Mouse (Mus musculus) thymus, adult 18-20 months (tissue): ENCODE data around the gene Lactbl1.

Experiments
- DNase-seq, 2 experiments: peaks; one replicate each; pipeline ENCODE4 v3.0.0; 2022; ENCODE audit warnings: mixed read lengths in 2 of 2

Lactbl1 gene

DNA sequence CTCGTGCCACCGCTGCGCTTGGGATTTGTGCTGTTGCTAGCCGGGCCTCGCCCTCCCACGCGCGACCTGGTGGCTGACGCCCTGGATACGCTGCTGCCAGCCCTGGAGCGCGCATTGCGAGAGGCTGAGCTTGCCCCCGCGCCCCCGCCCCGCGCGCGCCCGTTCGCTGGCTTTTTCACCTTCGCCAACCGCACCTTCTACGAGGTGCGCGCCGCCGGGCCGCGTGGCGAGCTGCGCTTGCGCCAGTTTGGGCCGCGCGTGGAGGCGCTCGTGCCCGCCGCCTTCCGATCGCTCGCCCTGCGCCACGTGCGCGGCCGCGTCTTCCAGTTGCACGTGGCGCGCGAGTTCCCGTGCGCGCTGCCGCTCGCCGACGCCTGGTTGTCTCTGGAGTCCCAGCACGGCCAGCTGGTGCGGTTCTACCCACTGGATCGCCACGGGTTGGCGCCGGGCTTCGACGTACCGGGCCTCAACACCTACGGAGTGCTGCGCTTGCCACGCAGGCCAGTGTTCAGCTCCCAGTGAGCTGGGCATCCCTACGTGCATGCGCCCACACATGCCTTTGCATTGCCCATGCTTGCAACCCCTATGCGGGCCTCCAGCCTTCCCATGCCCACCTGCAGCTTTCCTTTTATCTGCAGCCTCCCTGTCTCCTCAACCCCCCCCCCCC is 15.3 kb downstream of the Lactbl1 start:
- no peak for DNase-seq

DNA sequence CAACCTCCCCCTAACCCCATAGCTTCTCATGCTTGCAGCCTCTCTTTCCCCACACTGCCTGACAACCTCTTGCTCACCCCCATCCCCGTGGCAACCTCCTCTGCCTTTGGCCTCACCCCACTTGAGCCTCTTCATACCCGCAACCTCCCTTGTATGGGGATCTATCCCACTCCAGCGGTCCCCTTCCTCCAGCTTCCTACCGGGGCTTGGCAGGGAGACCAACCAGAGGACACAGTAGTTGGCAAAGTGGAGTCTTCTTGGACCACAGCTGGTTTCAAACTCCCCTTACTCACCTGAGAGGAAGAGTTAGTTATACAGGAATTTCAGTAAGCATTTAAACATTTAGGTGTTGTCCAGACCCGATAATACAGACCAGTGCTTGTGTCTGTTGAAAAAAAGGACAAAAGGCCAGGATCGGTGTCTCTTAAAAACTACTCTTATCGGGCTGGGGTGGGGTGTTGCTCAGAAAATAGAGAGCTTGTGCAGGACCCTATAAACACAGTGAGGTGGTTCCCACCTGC is 15.9 kb downstream of the Lactbl1 start:
- no peak for DNase-seq

DNA sequence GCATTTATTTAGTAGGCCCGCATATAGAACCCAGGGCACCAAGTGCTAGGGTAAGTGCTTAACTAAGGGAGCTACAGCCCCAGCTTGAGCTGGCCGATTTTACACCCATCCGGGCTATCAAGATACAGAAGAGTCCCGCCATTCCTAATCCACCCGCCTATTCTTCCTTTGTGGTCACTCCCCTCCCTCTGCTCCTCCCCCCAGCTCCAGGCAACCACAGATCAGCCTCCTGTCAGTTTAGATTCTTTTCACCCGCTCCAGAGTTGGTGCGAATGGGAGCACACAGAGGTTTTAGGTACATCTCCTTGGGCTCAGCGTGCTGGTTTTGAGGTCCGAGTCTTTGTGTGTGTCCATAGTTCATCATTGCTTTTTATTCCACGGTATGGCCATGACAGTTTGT is 16.5 kb downstream of the Lactbl1 start:
- DNase-seq: no peak

DNA sequence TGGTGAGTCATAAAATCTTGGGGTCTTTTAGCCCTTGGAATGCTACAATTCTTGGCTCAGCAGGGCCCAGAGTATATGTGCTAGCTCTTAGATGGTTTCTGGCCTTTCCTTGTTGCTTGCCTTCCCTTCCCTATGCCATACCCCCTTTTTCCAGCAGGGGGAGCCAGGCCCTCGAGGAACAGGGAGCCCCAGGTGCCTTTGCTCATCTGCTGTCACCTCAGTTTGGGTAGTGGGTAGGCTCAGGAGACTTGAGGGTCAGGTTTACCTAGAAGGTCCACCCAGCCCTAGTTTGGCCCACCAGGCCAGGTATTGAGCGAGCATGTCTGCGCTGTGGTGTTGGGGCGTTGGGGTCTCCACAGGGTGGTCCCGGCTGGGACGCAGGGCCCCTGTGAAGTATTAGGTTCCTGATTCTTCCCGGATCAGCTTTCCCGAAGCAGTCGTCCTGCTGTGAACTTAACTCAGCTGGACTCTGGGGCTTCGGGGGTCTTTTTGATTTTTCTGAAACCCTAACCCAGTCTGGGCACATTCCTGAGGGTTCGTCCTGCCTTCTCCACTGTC is 26.6 kb downstream of the Lactbl1 start:
- peak; percentile 30 to 40 for DNase-seq

DNA sequence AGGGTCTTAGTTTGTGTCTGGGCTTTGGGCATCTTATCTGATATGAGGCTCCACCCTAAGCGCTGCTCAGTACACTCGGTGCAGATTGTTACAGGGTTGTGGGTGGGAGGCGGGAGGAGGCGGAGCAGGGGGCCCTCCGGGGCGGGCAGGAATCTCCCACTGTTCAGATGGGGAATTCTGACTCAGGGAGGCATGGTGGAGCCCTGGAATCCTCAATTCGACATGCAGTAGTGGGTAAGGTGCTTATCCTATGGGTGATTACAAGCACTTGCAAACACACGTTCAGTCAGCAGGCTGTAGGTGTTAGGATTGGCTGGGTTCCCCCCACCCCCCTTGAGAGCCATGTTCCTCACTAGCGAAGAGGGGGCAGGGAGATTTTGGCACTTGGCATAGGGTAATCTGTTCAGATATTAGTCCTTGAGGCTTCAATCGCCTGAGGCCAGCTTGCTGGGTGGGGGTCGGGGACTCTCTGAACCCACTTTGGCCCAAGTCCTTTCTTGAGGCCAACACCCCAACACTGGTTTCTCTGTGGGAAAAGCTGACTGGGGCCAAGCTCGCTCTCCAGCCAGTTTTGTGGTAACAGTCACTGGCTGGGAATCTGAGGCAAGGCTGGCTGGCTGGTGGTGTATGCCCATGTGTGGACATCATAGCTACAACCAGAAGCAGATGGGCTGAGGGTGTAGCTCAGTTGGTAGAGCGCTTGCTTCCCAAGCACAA is 27.2 kb downstream of the Lactbl1 start:
- no peak for DNase-seq

DNA sequence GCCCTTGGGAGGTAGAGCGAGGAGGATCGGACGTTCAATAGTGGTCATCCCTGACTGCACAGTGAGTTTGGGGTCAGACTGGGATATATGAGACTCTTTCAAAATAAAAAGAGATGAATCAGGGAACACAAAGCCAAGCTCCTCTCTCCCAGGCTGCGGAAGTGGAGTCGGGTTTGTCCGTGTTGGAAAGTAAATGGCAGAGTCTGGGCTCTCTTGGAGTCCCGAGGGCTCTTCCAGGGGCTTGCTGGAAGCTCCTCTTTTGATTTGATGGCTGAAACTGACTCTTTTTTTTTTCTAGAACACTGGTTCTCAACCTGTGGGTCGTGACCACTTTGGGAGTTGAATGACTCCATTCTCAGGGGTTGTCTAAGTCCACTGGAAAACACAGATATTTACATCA is 27.8 kb downstream of the Lactbl1 start:
- no peak for DNase-seq

DNA sequence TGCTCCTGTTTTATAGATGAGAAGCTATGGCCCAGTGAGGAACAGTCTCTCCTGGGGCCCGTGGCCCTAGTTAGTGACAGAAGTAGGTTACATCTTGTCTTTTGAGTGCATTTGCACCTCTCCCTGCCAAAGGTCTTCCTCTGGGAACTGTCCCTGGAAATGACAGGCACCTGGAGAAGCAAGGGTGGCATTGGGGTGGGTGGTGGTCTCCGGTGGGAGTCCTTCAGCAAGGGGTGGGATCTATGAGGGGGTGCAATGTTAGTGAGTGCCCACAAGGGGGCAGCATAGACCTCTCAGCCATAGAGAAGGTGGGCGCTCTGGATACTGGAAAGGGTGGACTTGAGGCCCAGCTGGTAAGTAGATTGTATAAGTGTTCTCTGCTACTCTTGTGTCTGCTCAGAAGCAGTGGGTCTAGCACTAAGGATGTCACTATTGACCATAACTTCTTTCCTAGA is 29.0 kb downstream of the Lactbl1 start:
- DNase-seq: no peak

DNA sequence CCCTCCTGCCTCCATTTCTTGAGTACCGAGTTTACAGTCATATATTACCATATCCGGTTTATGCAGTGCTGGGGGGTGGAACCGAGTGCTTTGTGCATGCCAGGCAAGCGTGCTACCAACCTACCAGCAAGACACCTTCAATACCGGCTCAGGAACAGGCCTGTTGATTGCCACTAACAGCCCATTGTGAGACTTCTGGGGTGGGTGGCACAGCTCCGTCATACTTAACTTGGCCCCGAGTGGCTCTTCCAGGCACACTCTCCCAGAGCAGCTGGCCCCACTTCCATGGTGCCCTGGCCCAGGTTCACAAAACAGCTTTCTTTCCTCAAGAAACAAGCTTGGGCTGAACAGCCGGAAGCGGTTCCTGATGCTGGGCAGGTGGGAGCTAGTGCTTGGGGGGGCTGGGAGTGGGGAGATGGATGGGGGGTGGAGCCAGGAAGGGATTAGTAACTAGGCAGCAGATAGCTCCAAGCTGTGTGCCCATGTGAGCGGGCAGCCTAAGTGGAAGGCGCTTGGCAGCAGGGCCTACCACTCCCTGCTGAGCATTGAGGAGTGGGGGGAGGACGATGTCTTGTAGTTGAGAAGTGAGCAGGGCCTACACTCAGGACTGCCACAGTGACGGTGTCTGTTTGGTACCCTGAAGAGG is 29.6 kb downstream of the Lactbl1 start:
- no peak for DNase-seq

DNA sequence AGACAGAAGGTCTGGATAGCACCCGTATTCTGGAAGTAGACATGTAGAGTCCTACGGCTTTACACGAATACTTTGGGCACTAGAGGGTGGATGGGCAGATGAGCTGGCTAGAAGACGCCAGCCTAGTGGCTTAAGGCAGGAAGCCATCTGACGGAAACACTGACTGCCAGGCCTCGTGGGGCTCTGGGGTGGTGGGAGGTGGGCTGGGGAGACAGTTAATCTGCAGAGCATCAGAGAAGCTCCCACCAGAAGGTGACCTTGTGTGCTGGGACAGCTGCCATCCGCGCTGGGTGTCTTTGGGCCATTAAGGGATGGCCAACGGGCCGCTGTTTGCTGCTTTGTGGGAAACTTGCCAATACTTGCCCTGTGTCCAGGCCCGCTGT is 30.1 kb downstream of the Lactbl1 start:
- DNase-seq: no peak

DNA sequence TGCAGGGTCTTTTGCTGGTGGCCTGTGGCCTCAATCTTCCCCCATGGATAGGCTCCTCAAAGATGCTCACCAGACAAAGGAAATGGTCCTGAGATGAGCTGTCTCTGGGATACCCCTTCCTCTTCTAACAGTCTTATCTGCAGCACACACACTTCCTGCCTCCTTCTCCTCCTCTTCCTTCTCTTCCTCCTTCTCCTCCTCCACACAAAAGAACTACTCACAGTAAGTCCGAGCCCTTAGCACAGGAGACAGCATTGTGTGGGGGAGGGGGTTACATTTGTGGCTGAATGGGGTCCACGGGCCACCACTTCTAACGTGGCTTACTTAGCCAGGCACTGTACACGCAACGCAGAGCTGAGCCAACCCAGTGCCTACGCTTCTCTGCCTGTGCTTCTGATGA is 30.6 kb downstream of the Lactbl1 start:
- no peak for DNase-seq

DNA sequence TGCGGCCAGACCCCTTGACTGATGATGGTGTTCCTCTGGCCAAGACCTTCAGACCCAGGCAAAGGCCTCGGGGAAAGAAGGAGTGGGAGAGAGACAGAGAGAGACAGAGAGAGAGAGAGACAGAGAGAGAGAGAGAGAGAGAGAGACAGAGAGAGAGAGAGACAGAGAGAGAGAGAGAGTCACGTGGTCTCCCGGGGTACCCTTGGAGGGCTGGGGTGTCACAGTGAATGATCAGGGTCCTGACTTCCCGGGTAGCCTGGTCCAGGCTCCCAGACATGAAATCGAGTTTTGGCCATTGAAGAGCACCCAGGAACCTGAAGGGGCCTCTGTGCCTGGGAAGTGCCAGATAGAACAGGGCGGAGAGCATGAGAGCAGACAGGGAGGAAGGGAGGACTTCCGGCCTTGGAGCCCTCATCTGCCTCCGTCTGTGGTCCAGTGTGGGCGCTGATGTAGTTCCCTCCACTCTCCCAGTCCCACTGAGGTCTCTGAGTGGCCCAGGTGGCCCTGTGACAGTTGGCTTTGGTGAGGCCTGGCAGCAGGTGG is 31.3 kb downstream of the Lactbl1 start:
- DNase-seq: no peak

DNA sequence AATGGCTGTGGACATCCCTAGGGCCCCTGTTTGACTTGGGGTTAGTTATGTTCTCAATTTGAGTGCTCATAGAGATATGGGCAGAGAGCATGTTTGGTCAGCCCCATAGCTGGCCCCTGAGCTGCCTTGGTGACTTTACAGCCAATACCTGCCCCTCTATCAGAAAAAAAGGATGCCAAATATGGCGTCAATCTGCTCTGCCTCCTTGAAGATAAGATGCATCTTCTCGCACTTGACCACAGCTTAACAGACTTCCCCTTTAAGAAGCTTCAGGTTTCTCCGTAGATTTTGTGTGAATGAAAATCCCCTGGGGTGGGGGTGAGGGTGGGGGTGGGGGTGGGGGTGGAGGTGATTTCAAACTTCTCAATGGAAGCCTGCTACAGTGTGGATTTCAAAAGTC is 35.5 kb downstream of the Lactbl1 start:
- no peak for DNase-seq

DNA sequence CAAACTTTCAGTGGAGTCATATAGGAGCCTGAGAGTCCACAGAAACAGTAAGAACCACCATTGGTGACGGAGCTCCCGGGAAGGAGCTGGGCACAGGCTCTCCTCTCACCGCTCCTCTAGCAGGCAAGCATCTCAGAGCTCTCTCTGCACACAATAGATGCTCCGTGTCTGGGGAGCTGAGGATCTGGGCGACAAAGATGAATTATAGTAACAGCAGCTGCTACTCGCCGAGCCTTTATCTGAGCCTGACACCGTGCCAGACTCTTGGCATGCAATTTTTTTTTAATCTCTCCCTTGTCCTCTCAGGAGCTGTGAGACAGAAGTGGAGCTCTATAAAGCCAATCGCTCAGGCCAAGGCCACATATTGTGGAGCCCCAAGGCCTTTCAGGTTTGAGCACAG is 42.6 kb downstream of the Lactbl1 start:
- no peak for DNase-seq

DNA sequence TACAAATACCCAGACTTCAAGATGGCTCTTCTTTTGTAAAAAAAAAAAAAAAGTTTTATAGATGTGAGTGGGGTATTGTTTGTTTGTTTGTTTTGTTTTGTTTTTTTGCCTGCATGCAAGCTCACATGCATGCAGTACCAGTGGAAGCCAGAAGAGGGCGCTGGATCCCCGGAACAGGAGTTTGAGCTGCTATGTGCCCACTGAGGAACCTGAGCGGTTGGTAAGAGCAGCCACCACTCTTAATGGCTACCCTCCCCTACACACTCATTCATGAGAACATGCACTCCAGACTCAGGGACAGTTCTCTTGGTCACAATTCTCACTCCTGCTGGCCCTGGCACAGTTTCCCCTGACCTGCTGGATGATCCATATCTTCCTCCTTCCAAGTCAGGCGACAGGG is 43.6 kb downstream of the Lactbl1 start:
- no peak for DNase-seq

DNA sequence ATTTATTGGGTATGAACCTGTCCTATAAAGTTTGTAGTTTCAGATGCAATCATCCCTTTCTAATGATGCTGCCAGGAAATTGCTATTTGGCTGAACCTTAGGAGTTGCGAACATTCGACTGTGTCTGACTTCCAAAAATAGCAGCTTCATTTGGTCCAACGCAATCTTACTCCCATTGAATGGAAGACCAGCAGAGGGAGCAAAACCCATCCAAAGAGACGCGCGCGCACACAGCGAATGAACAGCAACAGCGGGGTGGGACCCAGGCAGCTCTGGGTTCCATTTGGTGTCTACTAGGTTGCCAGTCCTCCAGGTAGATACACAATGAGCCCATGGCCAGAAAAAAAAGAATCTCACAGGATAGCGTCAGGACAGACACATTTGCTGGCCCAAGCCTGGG is 45.3 kb downstream of the Lactbl1 start:
- DNase-seq: no peak

DNA sequence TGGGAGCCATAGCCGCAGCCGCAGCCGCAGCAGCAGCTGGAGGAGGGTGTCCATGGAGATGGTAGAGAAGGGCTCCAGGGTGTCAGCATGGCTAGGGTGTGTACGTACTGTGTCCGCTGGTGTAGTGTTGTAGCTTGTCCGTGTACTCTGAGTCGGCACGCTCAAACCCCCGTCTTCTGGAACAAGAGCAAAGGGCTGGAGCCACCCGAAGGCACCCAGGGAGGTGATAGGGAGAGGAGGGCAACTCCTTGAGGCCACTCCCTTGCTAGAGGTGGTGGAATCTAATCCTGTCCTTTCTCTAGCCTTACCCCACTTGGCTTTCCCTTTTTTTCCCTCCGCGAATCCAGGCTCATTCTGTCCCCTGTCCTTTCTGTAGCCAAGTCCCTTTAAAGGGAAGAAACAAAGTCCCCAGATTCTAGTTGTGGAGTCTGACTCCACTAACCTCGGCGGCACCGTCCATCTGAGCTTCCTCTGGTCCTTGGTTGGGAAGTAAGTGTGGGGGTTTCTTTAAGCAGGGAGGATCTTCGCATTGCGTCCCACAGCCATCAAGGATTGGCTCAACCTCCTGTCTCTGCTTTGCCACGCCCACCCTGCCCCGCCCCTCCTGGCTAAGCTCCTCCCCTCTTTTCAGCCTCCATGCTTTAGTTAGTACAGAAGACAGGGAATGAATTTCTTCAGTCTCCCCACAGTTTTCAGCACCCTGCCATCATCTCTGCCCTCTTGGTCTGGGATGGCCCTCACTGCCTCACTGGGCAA is 50.1 kb downstream of the Lactbl1 start:
- DNase-seq: no peak

DNA sequence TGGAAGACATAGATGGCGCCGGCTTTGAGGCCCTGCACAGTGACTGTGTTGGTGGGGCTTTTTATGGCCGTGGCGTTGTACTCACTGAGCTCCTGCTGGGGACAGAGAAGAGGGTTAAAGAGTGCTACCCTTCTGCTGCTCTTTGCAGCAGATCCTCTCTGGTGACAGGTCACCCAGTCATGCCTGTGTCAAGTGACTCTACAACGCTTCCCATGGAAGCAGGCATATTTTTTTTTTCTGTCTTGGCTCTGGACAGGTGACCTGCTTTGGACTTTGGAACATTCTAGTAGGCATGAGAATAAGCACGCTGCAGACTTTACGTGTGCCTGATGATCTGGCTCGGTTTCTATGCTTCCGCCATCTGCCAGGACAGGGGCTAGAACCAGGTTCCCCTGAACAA is 53.0 kb downstream of the Lactbl1 start:
- no peak for DNase-seq

DNA sequence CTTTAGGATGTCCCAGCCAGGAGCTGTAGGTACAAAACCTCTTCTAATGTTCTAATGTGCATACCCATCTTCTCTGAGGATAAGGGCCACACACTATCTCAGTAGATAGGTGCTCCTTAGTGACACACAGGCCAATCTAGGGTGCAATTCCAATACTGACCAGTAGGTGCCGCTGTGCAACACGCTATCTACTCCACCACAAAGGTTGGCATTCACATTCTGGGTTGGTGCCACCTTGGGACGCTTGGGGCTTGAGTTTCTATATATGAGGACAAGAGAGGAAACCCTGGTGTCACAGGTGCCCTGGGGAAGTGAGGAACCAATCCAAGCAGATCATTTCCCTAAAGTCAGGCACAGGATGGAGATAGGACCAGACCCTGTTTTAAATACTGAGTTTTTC is 56.1 kb downstream of the Lactbl1 start:
- peak; percentile 44 to 52 for DNase-seq

DNA sequence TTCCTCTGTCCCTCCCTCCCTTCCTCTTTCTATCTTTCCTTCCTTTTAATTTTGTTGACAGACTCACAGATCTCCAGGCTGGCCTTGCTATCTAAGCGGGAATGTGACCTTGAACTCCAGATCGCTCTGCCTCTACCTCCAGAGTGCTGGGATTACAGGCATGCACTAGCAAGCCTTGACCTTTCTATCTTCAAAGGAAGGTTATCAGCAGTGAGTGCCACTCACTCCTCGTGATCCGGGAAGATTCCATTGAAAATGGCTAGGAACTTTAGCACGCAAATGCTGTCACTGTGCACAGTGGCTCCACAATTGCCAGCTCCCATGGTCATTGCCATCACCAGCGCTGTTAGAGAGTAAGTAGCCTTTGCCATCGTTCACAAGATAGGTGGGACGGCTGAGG is 56.8 kb downstream of the Lactbl1 start:
- no peak for DNase-seq

DNA sequence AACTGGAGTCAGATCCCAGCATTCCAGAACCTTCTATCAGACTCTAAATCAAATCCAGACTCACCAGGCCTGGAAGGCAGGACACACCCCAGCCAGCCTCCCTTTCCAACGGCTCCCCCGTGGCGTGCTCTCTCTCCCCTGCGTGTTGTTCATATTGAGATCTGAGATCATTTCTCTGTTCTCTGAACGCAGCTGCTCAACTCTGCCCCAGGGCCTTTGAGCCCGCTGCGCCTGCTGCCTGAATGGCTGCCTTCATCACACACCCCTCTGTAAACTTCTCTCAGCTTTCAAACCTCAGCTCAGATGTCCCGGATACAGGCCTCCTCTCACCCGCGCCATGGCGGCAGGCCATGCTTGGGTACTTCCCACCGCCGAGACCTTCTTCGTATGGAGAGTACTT is 58.2 kb downstream of the Lactbl1 start:
- DNase-seq: no peak

DNA sequence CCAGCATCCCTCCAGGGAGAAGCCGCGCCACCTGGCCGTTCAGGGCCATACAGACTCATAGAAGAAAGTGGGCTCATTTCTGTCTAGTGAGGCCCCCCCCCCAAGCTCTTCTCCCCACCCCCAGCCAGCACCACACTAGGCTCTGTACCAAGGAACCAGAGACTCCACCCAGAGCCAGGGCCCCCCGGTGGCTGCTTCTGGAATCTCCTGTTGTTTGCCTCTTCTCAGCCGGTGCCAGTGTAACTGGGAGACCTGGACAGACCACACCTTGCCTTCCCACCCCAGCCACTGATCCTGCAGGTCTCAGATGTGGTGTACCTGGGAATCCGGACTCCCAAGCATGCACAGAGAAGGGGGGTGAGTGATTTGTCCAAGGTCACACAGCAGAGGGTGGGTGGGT is 62.1 kb downstream of the Lactbl1 start:
- DNase-seq: no peak

DNA sequence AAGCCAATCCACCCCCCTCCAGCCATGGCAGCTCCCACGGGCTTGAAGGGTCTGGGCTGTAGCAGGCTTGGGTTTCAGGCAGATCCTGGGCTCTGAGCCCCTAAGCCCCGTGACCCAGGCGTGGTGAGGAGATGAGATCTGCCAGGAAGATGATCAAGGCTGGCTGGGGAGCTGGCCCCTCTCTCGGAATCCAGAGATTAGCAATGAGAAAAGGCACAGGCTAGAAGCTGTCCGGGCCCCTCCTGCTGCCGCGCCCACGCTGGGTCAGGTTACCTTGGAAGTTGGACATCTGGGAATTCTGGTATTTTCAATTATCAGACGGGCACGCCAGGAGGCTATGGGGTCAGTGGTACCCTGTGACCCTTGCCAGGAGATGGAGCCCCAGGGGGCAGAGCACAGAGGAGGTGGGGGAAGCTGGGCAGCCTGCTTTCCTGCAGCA is 63.0 kb downstream of the Lactbl1 start:
- DNase-seq: no peak

DNA sequence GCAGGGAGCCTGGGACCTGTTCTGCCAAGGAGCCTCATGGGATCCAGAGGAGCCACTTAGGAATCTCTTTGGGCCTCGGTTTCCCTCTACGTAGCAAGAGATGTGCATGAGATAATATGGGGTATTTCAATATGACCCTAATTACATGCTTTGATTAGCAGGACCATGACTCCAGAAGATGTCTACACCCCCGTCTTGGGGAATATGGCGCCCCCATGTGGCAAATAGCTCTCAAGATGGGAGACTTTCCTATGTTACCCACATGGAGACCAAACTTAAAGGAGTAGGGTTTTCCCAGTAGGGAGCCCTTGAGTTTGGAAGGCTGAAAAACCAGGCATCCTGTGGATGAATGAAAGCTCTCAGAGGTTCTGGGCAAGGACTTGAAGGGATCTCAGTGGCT is 65.7 kb downstream of the Lactbl1 start:
- DNase-seq: no peak
